Mouse (Mus musculus) ES-E14 (cell line): Measurements from ENCODE around the gene Gm20888. TPM values are rescaled to one million over a fixed set of nuclear protein-coding genes. Genes with fewer than 3 reads are reported as not detected.
"Not testable (repeated sequence)": the region's sequence is repeated elsewhere in the genome, so short reads cannot be mapped to it uniquely, and the experiment has no call there.

Experiments used
- DNase-seq: peaks from one replicate; pipeline ENCODE4 v3.0.0-alpha.2; 2013; ENCODE audit warnings: low read depth, low spot score
- H3K27ac ChIP-seq: 2 replicates; pipeline ENCODE4 v1.5.1; 2012; ENCODE audit warnings: low read depth, mild to moderate bottlenecking, low read length, moderate library complexity, mixed read lengths; ENCODE audit not compliant: poor library complexity, insufficient read depth, severe bottlenecking
- H3K36me3 ChIP-seq: 2 replicates; pipeline ENCODE4 v1.6.1; 2012; ENCODE audit warnings: mild to moderate bottlenecking, low read length, moderate library complexity, mixed read lengths; ENCODE audit not compliant: control insufficient read depth, poor library complexity, insufficient read depth, severe bottlenecking
- H3K4me1 ChIP-seq, 2 experiments: fragments of 150-350 bp in 1 of 2; sonication (generic) in 1 of 2; 2 replicates each; pipeline ENCODE4 v1.6.1; 2012; ENCODE audit warnings: low read length in 2 of 2, mild to moderate bottlenecking in 1 of 2, mixed read lengths in 1 of 2; ENCODE audit not compliant: control insufficient read depth in 2 of 2, insufficient read depth in 2 of 2, poor library complexity in 1 of 2
- H3K4me3 ChIP-seq, 2 experiments: fragments of 150-350 bp in 1 of 2; sonication (generic) in 1 of 2; 2 replicates each; pipeline ENCODE4 v1.5.1; 2012; ENCODE audit warnings: low read length in 2 of 2, low read depth in 1 of 2, mild to moderate bottlenecking in 1 of 2, mixed read lengths in 1 of 2; ENCODE audit not compliant: insufficient read depth in 1 of 2, poor library complexity in 1 of 2, severe bottlenecking in 1 of 2
- H3K9ac ChIP-seq: 2 replicates; pipeline ENCODE4 v1.6.1; 2012; ENCODE audit warnings: low read depth, mild to moderate bottlenecking, low read length, mixed read lengths; ENCODE audit not compliant: poor library complexity, insufficient read depth, severe bottlenecking
- H3K9me3 ChIP-seq: fragments of 150-350 bp; sonication (generic); 2 replicates; pipeline ENCODE4 v1.6.1; 2012; ENCODE audit warnings: low read depth, mild to moderate bottlenecking, low read length; ENCODE audit not compliant: control insufficient read depth, insufficient read depth
- in situ Hi-C, 2 experiments: fragments of 600-800 bp; cut with MboI; formaldehyde crosslinking; loops; one replicate each; pipeline ENCODE4 v1.15.1; 2025; ENCODE audit warnings: low sequenced_read_pairs in 2 of 2, inconsistent platforms in 1 of 2; ENCODE audit not compliant: unreplicated experiment in 2 of 2
- total RNA-seq: library from RNA; depleted of rRNA; stranded (reverse); fragments of 300-350 nt; gene quantifications from 2 replicates; pipeline ENCODE4 v1.2.3, GENCODE M21; 2012; rRNA removed

Gene Gm20888
- total RNA-seq, result not detected in 2 replicates

DNA sequence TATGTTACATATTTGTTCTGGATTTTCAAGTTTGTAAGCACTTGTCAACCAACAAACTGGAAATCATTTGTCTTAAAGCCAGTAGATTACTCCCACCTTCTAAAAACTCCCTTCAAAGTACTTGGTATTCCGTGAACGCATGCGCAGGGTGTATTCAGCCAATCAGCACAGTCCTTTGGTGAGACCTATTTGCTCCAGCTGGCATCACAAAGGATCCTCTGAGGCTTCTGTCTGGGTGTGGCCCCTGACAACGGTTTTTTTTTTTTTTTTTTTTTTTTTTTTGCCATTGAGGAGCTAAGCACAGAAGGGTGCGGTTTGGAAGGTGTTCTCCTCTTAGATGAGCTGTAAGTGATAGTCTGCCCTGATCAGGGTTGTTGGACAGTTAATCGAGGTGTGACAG lies at the start of gene Gm20888:
TSS of gene Gm20888 (plus strand) at position 301 of the 400 bp plus-strand sequence.
- H3K4me1 ChIP-seq, in situ Hi-C loops, H3K4me3 ChIP-seq, H3K36me3 ChIP-seq, H3K27ac ChIP-seq, H3K9me3 ChIP-seq, DNase-seq, H3K9ac ChIP-seq: not testable (repeated sequence)

Other genes starting within 250 kb of the Gm20888 start
- not detected in 2 replicates for gene Gm21118, start 168.2 kb upstream of the Gm20888 start, total RNA-seq
- not detected in 2 replicates for gene Gm29423, start 138.6 kb upstream of the Gm20888 start, total RNA-seq
- gene Gm29644, start 138.5 kb upstream of the Gm20888 start, total RNA-seq, result not detected in 2 replicates